Mouse (Mus musculus) liver, postnatal 0 days (tissue): ENCODE results near the gene Rpl10a. TPM values are rescaled to one million over a fixed set of nuclear protein-coding genes. Genes with fewer than 3 reads are reported as not detected.

Experiments used
- ATAC-seq: fragments of 200-750 bp; cut with Nextera tagmentation; 2 replicates; pipeline ENCODE4 v1.8.0; 2017; ENCODE audit warnings: mild to moderate bottlenecking, moderate library complexity
- DNase-seq: peaks from one replicate; pipeline ENCODE4 v3.0.0-alpha.2; 2016
- H3K27ac ChIP-seq: fragments of 300-500 bp; sonication (generic); 2 replicates; pipeline ENCODE4 v1.5.1; 2014; ENCODE audit warnings: antibody characterized with exemption, moderate library complexity, mild to moderate bottlenecking, low read depth
- H3K27me3 ChIP-seq: fragments of 300-500 bp; sonication (generic); 2 replicates; pipeline ENCODE4 v1.6.1; 2014; ENCODE audit warnings: low read length, control low read depth, mixed read lengths; ENCODE audit not compliant: insufficient read depth
- H3K36me3 ChIP-seq: fragments of 300-500 bp; sonication (generic); replicated peaks from 2 replicates; pipeline ENCODE4 v1.6.1; 2014; ENCODE audit warnings: mild to moderate bottlenecking, control low read depth, low read length, moderate library complexity, mixed read lengths; ENCODE audit not compliant: insufficient read depth
- H3K4me1 ChIP-seq: fragments of 300-500 bp; sonication (generic); 2 replicates; pipeline ENCODE4 v1.6.1; 2014; ENCODE audit warnings: antibody characterized with exemption, mild to moderate bottlenecking, control low read depth; ENCODE audit not compliant: insufficient read depth
- H3K4me2 ChIP-seq: fragments of 300-500 bp; sonication (generic); 2 replicates; pipeline ENCODE4 v1.6.1; 2014; ENCODE audit warnings: low read depth, mild to moderate bottlenecking, low read length, moderate library complexity, mixed read lengths
- H3K4me3 ChIP-seq: fragments of 300-500 bp; sonication (generic); 2 replicates; pipeline ENCODE4 v1.5.1; 2014; ENCODE audit warnings: low read depth, low read length
- H3K9ac ChIP-seq: fragments of 300-500 bp; sonication (generic); replicated peaks from 2 replicates; pipeline ENCODE4 v1.6.1; 2014; ENCODE audit warnings: mild to moderate bottlenecking, moderate library complexity
- H3K9me3 ChIP-seq: fragments of 300-500 bp; sonication (generic); 2 replicates; pipeline ENCODE4 v1.6.1; 2016; ENCODE audit warnings: mild to moderate bottlenecking, control low read depth, low read length, mixed read lengths
- CTCF ChIP-seq: sonication (generic); IDR thresholded peaks from 2 replicates; pipeline ENCODE4 v1.5.1; 2016; ENCODE audit warnings: antibody characterized with exemption, low read depth
- EP300 ChIP-seq: IDR thresholded peaks from 2 replicates; pipeline ENCODE4 v1.6.1; 2016; ENCODE audit warnings: antibody characterized with exemption, low read depth, mild to moderate bottlenecking
- WGBS: fragments of 180-500 bp; shearing (Covaris S2); extraction: QIAGEN DNeasy Blood & Tissue Kit; methylation state at CpG from one replicate; pipeline ENCODE4 v1.1.7; 2014; ENCODE audit not compliant: insufficient replicate concordance; 5-methylcytosine and 5-hydroxymethylcytosine counted together
- polyA plus RNA-seq: library from polyadenylated mRNA; unstranded; fragments of >200 nt; fragmentation: Nextera tagmentation; extraction: Ambion mirVana; gene quantifications from 2 replicates; pipeline ENCODE4 v1.2.1, GENCODE M21; 2015

Gene Rpl10a
- polyA plus RNA-seq, 1 experiment from 2014 or later: 296 TPM

GRCm38 (mm10) chr17:28369056-28369455 lies 40.8 kb downstream of the Rpl10a start:
- no peak for DNase-seq
- H3K27ac ChIP-seq: no peak overlapping the region
- H3K4me1 ChIP-seq: 0 out of 2 replicates have a peak, but pooled peaks cover 3% of the 10 kb centered on the region
- peaks cover 31% of the 10 kb centered on the region for H3K27me3 ChIP-seq
- no peak for ATAC-seq
- 57% methylated on average over 5 of the region's 5 CpGs for WGBS
- no peak overlapping the region for H3K4me2 ChIP-seq
- no peaks in the 10 kb centered on the region for H3K36me3 ChIP-seq
- H3K4me3 ChIP-seq: no peak overlapping the region
- H3K9me3 ChIP-seq: no peaks in the 10 kb centered on the region
- no peak overlapping the region for H3K9ac ChIP-seq
- TF ChIP-seq EP300: no peak
- TF ChIP-seq CTCF: no peak

- Histone ChIP-seq H3K27me3 (peaks cover 29% of the 10 kb centered on the region), H3K4me1 (no peaks in the 10 kb centered on the region), H3K4me2 (no peak overlapping the region), H3K4me3 (no peak overlapping the region), H3K36me3 (no peaks in the 10 kb centered on the region), H3K27ac (no peak overlapping the region), H3K9ac (no peak overlapping the region), H3K9me3 (no peaks in the 10 kb centered on the region)
- 75% methylated on average over 2 of the region's 2 CpGs for WGBS
- no peak for TF ChIP-seq EP300
- TF ChIP-seq CTCF: no peak
- no peak for DNase-seq
- no peak for ATAC-seq
These were observed 43.0 kb downstream of the Rpl10a start for GRCm38 (mm10) chr17:28371286-28371685.

GRCm38 (mm10) chr17:28371941-28372340 lies 43.7 kb downstream of the Rpl10a start:
- H3K9me3 ChIP-seq: no peaks in the 10 kb centered on the region
- no peak overlapping the region for H3K4me3 ChIP-seq
- H3K4me2 ChIP-seq: no peak overlapping the region
- H3K27me3 ChIP-seq: peaks cover 29% of the 10 kb centered on the region
- DNase-seq (no peak), ATAC-seq (no peak)
- H3K4me1 ChIP-seq: no peaks in the 10 kb centered on the region
- no peaks in the 10 kb centered on the region for H3K36me3 ChIP-seq
- no peak overlapping the region for H3K9ac ChIP-seq
- no peak overlapping the region for H3K27ac ChIP-seq
- WGBS: 74% methylated on average over 1 of the region's 1 CpGs
- TF ChIP-seq EP300: no peak
- TF ChIP-seq CTCF: no peak

GRCm38 (mm10) chr17:28373821-28374220 lies 45.5 kb downstream of the Rpl10a start:
- Histone ChIP-seq H3K4me1 (no peaks in the 10 kb centered on the region), H3K36me3 (no peaks in the 10 kb centered on the region), H3K4me2 (no peak overlapping the region), H3K27me3 (peaks cover 25% of the 10 kb centered on the region), H3K9ac (no peak overlapping the region), H3K4me3 (no peak overlapping the region), H3K27ac (no peak overlapping the region), H3K9me3 (no peaks in the 10 kb centered on the region)
- WGBS: 13% methylated on average over 10 of the region's 10 CpGs
- TF ChIP-seq CTCF: peak; percentile 90
- no peak for TF ChIP-seq EP300
- DNase-seq (peak; percentile 76), ATAC-seq (0 out of 2 replicates have a peak, but pooled peaks have one; percentile 41)

- H3K4me2 ChIP-seq: no peak overlapping the region
- H3K36me3 ChIP-seq: no peaks in the 10 kb centered on the region
- ATAC-seq (no peak), DNase-seq (no peak)
- H3K9ac ChIP-seq: no peak overlapping the region
- peaks cover 21% of the 10 kb centered on the region for H3K27me3 ChIP-seq
- WGBS: 9% methylated on average over 15 of the region's 16 CpGs
- no peak overlapping the region for H3K27ac ChIP-seq
- no peaks in the 10 kb centered on the region for H3K9me3 ChIP-seq
- TF ChIP-seq CTCF (no peak), EP300 (no peak)
- no peaks in the 10 kb centered on the region for H3K4me1 ChIP-seq
- no peak overlapping the region for H3K4me3 ChIP-seq
These were observed 46.2 kb downstream of the Rpl10a start for GRCm38 (mm10) chr17:28374494-28374893.

- TF ChIP-seq EP300: no peak
- no peak for TF ChIP-seq CTCF
- Histone ChIP-seq H3K4me3 (no peak overlapping the region), H3K4me2 (no peak overlapping the region), H3K27ac (no peak overlapping the region), H3K9ac (no peak overlapping the region), H3K9me3 (no peaks in the 10 kb centered on the region), H3K36me3 (no peaks in the 10 kb centered on the region), H3K4me1 (no peaks in the 10 kb centered on the region), H3K27me3 (peaks cover 21% of the 10 kb centered on the region)
- no peak for DNase-seq
- 8% methylated on average over 16 of the region's 17 CpGs for WGBS
- no peak for ATAC-seq
These were observed 47.4 kb downstream of the Rpl10a start for GRCm38 (mm10) chr17:28375592-28376061.

- no peak for ATAC-seq
- Histone ChIP-seq H3K27ac (no peak overlapping the region), H3K9ac (no peak overlapping the region), H3K36me3 (no peaks in the 10 kb centered on the region), H3K27me3 (peaks cover 8% of the 10 kb centered on the region), H3K4me1 (no peaks in the 10 kb centered on the region), H3K9me3 (no peaks in the 10 kb centered on the region), H3K4me2 (no peak overlapping the region), H3K4me3 (no peak overlapping the region)
- TF ChIP-seq EP300 (no peak), CTCF (no peak)
- WGBS: 13% methylated on average over 6 of the region's 6 CpGs
- no peak for DNase-seq
These were observed 52.0 kb downstream of the Rpl10a start for GRCm38 (mm10) chr17:28380255-28380654.

Other genes with a start within 250 kb of the Rpl10a start
- gene Tcp11, start 247.8 kb upstream of the Rpl10a start, polyA plus RNA-seq: 0.07 TPM in 1 of 2 replicates, not detected in the other
- gene Scube3, start 186.3 kb upstream of the Rpl10a start, polyA plus RNA-seq: 0.05 and 0.06 TPM in 2 replicates
- 6.1 and 6.2 TPM in 2 replicates for gene Zfp523, start 151.3 kb upstream of the Rpl10a start, polyA plus RNA-seq
- 8.3 and 9.0 TPM in 2 replicates for gene Def6, start 120.7 kb upstream of the Rpl10a start, polyA plus RNA-seq
- 0.66 and 0.73 TPM in 2 replicates for gene Ppard, start 95.8 kb upstream of the Rpl10a start, polyA plus RNA-seq
- gene Fance, start 15.0 kb upstream of the Rpl10a start, polyA plus RNA-seq: 6.7 and 7.1 TPM in 2 replicates
- gene Tead3, start 22.3 kb downstream of the Rpl10a start, polyA plus RNA-seq: 0.79 and 1.2 TPM in 2 replicates
- gene Tulp1, start 36.8 kb downstream of the Rpl10a start, polyA plus RNA-seq: 0.18 and 0.33 TPM in 2 replicates
- 25.9 and 29.0 TPM in 2 replicates for gene Fkbp5, start 189.1 kb downstream of the Rpl10a start, polyA plus RNA-seq
- gene Armc12, start 202.3 kb downstream of the Rpl10a start, polyA plus RNA-seq: not detected in 2 replicates
- not detected in 2 replicates for gene Clpsl2, start 220.9 kb downstream of the Rpl10a start, polyA plus RNA-seq
- 1.2 and 26.9 TPM in 2 replicates for gene Clps, start 232.3 kb downstream of the Rpl10a start, polyA plus RNA-seq
- gene Lhfpl5, start 247.2 kb downstream of the Rpl10a start, polyA plus RNA-seq: not detected in 2 replicates